Mouse (Mus musculus) heart, adult 2 months (tissue): ENCODE measurements at regions not wholly inside any gene's neighbourhood (a gene's known extent, or its start where the extent isn't known, plus 50 kb on each side); places are given as distances from the start of the nearest gene placed in this dataset.

Source experiments
- CTCF ChIP-seq: fragments of 200-600 bp; IDR thresholded peaks from 2 replicates; pipeline ENCODE4 v1.8.1; 2022; ENCODE audit warnings: antibody characterized with exemption, mild to moderate bottlenecking, moderate library complexity
- EP300 ChIP-seq: fragments of 200-500 bp; IDR thresholded peaks from 2 replicates; pipeline ENCODE4 v1.6.1; 2011; ENCODE audit warnings: low read depth, low read length, control low read depth; ENCODE audit not compliant: insufficient read depth

- no peak for TF ChIP-seq CTCF
- TF ChIP-seq EP300: no peak
These were observed 496.2 kb downstream of the Tbc1d22a start for GRCm38 (mm10) chr15:86710429-86710828.
